Mouse (Mus musculus): Measurements from ENCODE around the gene Rps6ka3. TPM values are rescaled to one million over a fixed set of nuclear protein-coding genes. Genes with fewer than 3 reads are reported as not detected.

Gene Rps6ka3
- total RNA-seq (2021): 10 to 100 TPM; 73.5 to 87.4 TPM

- no peak for DNase-seq
Observed at GRCm38 (mm10) chrX:159210007-159210406, at the start of gene Rps6ka3. Rps6ka3 (plus strand) TSS chrX:159210307.

GRCm38 (mm10) chrX:159169200-159169599, 40.9 kb upstream of the Rps6ka3 start:
- DNase-seq: no peak

GRCm38 (mm10) chrX:159171579-159171978, 38.5 kb upstream of the Rps6ka3 start:
- DNase-seq: no peak

- no peak for DNase-seq
Observed at GRCm38 (mm10) chrX:159191581-159191980, 18.5 kb upstream of the Rps6ka3 start.

GRCm38 (mm10) chrX:159199495-159199894, 10.6 kb upstream of the Rps6ka3 start:
- DNase-seq: no peak

GRCm38 (mm10) chrX:159200101-159200500, 10.0 kb upstream of the Rps6ka3 start:
- no peak for DNase-seq

- DNase-seq: no peak
Observed at GRCm38 (mm10) chrX:159210892-159211583, 931 bp downstream of the Rps6ka3 start.

GRCm38 (mm10) chrX:159215253-159215652, 5.1 kb downstream of the Rps6ka3 start:
- DNase-seq: no peak

GRCm38 (mm10) chrX:159222474-159222873, 12.4 kb downstream of the Rps6ka3 start:
- DNase-seq: peak; percentile 37

- DNase-seq: no peak
Observed at GRCm38 (mm10) chrX:159237275-159237674, 27.2 kb downstream of the Rps6ka3 start.

GRCm38 (mm10) chrX:159254001-159254884, 44.1 kb downstream of the Rps6ka3 start:
- DNase-seq: peak; percentile 40

- DNase-seq: peak; percentile 88
Observed at GRCm38 (mm10) chrX:159255123-159255978, 45.2 kb downstream of the Rps6ka3 start.

GRCm38 (mm10) chrX:159256040-159256852, 46.1 kb downstream of the Rps6ka3 start:
- no peak for DNase-seq

- DNase-seq: peak; percentile 47
Observed at GRCm38 (mm10) chrX:159256921-159257421, 46.9 kb downstream of the Rps6ka3 start.

- no peak for DNase-seq
Observed at GRCm38 (mm10) chrX:159264681-159265080, 54.6 kb downstream of the Rps6ka3 start.

GRCm38 (mm10) chrX:159269072-159269471, 59.0 kb downstream of the Rps6ka3 start:
- peak; percentile 47 for DNase-seq

- DNase-seq: peak; percentile 26
Observed at GRCm38 (mm10) chrX:159286765-159287164, 76.7 kb downstream of the Rps6ka3 start.

GRCm38 (mm10) chrX:159295879-159296278, 85.8 kb downstream of the Rps6ka3 start:
- DNase-seq: no peak

- peak; percentile 5 for DNase-seq
Observed at GRCm38 (mm10) chrX:159302349-159303311, 92.5 kb downstream of the Rps6ka3 start.

GRCm38 (mm10) chrX:159315293-159315692, 105.2 kb downstream of the Rps6ka3 start:
- DNase-seq: no peak

Data from heart, postnatal 4 days (tissue).